Mouse (Mus musculus) urinary bladder, adult 2 months (tissue): ENCODE measurements around the gene Col1a1. TPM values are rescaled to one million over a fixed set of nuclear protein-coding genes. Genes with fewer than 3 reads are reported as not detected.

Source experiments
- DNase-seq: peaks from one replicate; pipeline ENCODE4 v3.0.0; 2022; ENCODE audit warnings: low spot score
- polyA plus RNA-seq: library from polyadenylated mRNA; depleted of rRNA; stranded (reverse); fragments of >200 nt; gene quantifications from 2 replicates; pipeline ENCODE4 v1.2.3, GENCODE M21; 2012; rRNA removed

Col1a1 gene
- polyA plus RNA-seq, 1 experiment = 953 TPM

- DNase-seq = no peak
Measured at GRCm38 (mm10) chr11:94996101-94996500, 60.1 kb downstream of the Col1a1 start.

- DNase-seq = no peak
Measured at GRCm38 (mm10) chr11:94996984-94997383, 61.0 kb downstream of the Col1a1 start.

GRCm38 (mm10) chr11:94997596-94997995 is 61.6 kb downstream of the Col1a1 start:
- DNase-seq = no peak

- DNase-seq = no peak
Measured at GRCm38 (mm10) chr11:94998041-94998531, 62.1 kb downstream of the Col1a1 start.

GRCm38 (mm10) chr11:95000128-95000527 is 64.1 kb downstream of the Col1a1 start:
- no peak for DNase-seq

GRCm38 (mm10) chr11:95000548-95000947 is 64.5 kb downstream of the Col1a1 start:
- no peak for DNase-seq

GRCm38 (mm10) chr11:95001058-95001457 is 65.0 kb downstream of the Col1a1 start:
- no peak for DNase-seq

GRCm38 (mm10) chr11:95001584-95002347 is 65.7 kb downstream of the Col1a1 start:
- no peak for DNase-seq

Other genes starting within 250 kb of the Col1a1 start
- gene Gm11541, start 231.7 kb upstream of the Col1a1 start, polyA plus RNA-seq = not detected in 2 replicates
- gene Cdc34b, start 194.4 kb upstream of the Col1a1 start, polyA plus RNA-seq = 0.07 and 0.17 TPM in 2 replicates
- not detected in 2 replicates for gene Tmem92, start 153.5 kb upstream of the Col1a1 start, polyA plus RNA-seq
- gene Hils1, start 31.4 kb downstream of the Col1a1 start, polyA plus RNA-seq = 0.19 and 0.22 TPM in 2 replicates
- gene Sgca, start 40.1 kb downstream of the Col1a1 start, polyA plus RNA-seq = 69.2 and 93.5 TPM in 2 replicates
- 16.0 and 35.7 TPM in 2 replicates for gene Ppp1r9b, start 54.8 kb downstream of the Col1a1 start, polyA plus RNA-seq
- 5.8 and 9.6 TPM in 2 replicates for gene Samd14, start 73.7 kb downstream of the Col1a1 start, polyA plus RNA-seq
- 34.6 and 59.4 TPM in 2 replicates for gene Pdk2, start 105.1 kb downstream of the Col1a1 start, polyA plus RNA-seq
- 55.1 and 58.8 TPM in 2 replicates for gene Itga3, start 140.6 kb downstream of the Col1a1 start, polyA plus RNA-seq
- gene Dlx3, start 183.9 kb downstream of the Col1a1 start, polyA plus RNA-seq = 0.39 and 0.41 TPM in 2 replicates
- 0.27 and 0.36 TPM in 2 replicates for gene Dlx4, start 210.0 kb downstream of the Col1a1 start, polyA plus RNA-seq